Comparison of ENCODE assay signal across 11 mouse cellular contexts in the genomic region with DNA sequence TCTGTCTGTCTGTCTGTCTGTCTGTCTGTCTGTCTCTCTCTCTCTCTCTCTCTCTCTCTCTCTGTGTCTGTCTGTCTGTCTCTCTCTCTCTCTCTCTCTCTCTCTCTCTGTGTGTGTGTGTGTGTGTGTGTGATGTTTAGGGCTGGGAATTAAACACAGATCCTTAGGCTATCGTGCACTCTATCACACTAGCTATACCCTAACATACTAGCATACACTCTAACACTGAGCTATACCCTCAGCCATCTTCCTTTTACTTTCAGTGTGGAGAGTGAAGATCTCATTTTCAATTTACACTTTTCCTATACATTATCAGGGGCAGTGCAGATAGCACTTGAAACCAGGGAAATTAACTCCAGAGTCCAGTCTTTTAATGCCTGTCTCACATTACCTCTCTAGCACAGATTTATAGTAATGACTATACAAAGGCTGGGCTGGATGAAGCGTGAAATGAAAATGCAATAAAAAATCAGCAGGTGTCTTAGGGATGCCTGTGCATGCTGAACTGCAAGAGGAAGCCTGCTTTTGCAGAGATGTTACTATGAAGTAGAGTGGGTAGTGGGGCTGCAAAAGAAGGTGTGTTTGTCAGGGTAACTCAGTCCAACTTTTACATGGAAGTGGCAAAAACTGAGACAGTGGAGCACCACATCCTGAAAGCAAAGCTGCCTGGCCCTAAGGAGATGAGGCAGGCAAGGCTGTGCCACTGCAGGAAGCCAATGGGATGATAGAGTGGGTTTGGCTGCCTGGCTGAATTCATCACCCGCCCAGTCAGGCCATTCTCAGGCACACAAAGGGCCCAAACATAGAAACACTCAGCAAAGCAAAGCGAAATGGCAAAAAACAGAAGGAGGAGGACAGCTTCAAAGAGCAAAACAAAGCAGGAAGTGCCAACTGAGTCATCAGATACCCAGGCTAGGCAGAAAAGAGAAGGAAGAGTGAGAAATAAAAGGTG. TPM values are rescaled to one million over a fixed set of nuclear protein-coding genes. Genes with fewer than 3 reads are reported as not detected.
DNase-seq lines count a peak whose midpoint lies in the region; TF ChIP-seq lines count a peak whose summit lies in the region.
"Had no signal": no experiment of that assay in that cellular context is flagged by ENCODE, and none has a peak within 500 bp of the region (broad histone marks: within the 10 kb centered on the region; RNA-seq: fewer than 3 reads in every experiment).

No protein-coding gene starts in this region.

- intact Hi-C loops in gastrocnemius, adult 2 months (cut with DNase I) = no loop called here

- no peak for TF ChIP-seq CTCF in gastrocnemius, adult 2 months (IDR thresholded peaks at IDR 0.05)

- H3K27ac ChIP-seq in gastrocnemius, adult 2 months = no peak overlapping the region
- H3K27ac ChIP-seq: limb, embryonic 13.5 days had no signal

- H3K4me3 ChIP-seq in gastrocnemius, adult 2 months = no peak overlapping the region
- H3K4me3 ChIP-seq: erythroblast, embryonic 14.5 days; limb, embryonic 13.5 days had no signal

- DNase-seq in layer of hippocampus, adult 18-20 months (ENCODE audit: low spot score in 2 of 2) = peak; percentile 29 to 59
- no peak for DNase-seq in layer of hippocampus, postnatal 10 days (ENCODE audit: low spot score in 2 of 2)
- DNase-seq in Muller cell, postnatal 12 days (ENCODE audit: inconsistent ontology term) = peak; percentile 79
- peak; percentile 16 for DNase-seq in embryo, embryonic 10 days (ENCODE audit: low spot score)
- DNase-seq in mesoderm, embryonic 11.5 days (ENCODE audit: low read depth, low spot score) = peak; percentile 56
- DNase-seq in gastrocnemius, adult 2 months = no peak
- no peak for DNase-seq in kidney, postnatal 36 days
- DNase-seq: cerebellum, postnatal 36 days; gastrocnemius, postnatal 14 days had no signal

RNA-seq across cellular contexts. Expression of a gene that starts 43.5 kb away (rescaled TPM):
- total RNA-seq in layer of hippocampus, adult 18-20 months (2021) = 100 to 1,000 TPM; 274 to 280 TPM
- total RNA-seq in layer of hippocampus, postnatal 10 days (2021) = 100 to 1,000 TPM; 344 to 347 TPM
- 1 to 10 TPM; 4.2 to 4.7 TPM for total RNA-seq in gastrocnemius, adult 2 months (2021)

Comparison
In these comparisons a context has a peak if more than half of its experiments do, and no peak if none do; other contexts are left out.
1. DNase-seq: peak in layer of hippocampus, adult 18-20 months (2 of 2), Muller cell, postnatal 12 days (single experiment), embryo, embryonic 10 days (single experiment) and mesoderm, embryonic 11.5 days (single experiment); none in layer of hippocampus, postnatal 10 days (0 of 2), gastrocnemius, adult 2 months (single experiment) and kidney, postnatal 36 days (0 of 2).
2. RNA of a gene that starts 43.5 kb away (total RNA-seq): 344 to 347 TPM in layer of hippocampus, postnatal 10 days and 274 to 280 TPM in layer of hippocampus, adult 18-20 months; 4.2 to 4.7 TPM in gastrocnemius, adult 2 months; every median in the first group is over 10 times any median in the second.